Mouse (Mus musculus) midbrain, embryonic 15.5 days (tissue): ENCODE results near the gene Best2. TPM values are rescaled to one million over a fixed set of nuclear protein-coding genes. Genes with fewer than 3 reads are reported as not detected.
A peak's percentile ranks its signal among the peaks of the same experiment; 100 is the strongest.

Experiments
- ATAC-seq: fragments of 200-750 bp; cut with Nextera tagmentation; replicated peaks from 2 replicates; pipeline ENCODE4 v1.8.0; 2017; ENCODE audit warnings: moderate TSS enrichment
- H3K27ac ChIP-seq: fragments of 300-500 bp; sonication (generic); 2 replicates; pipeline ENCODE4 v1.5.1; 2015; ENCODE audit warnings: mild to moderate bottlenecking, inconsistent platforms
- H3K27me3 ChIP-seq: fragments of 300-500 bp; sonication (generic); replicated peaks from 2 replicates; pipeline ENCODE4 v1.6.1; 2015; ENCODE audit warnings: inconsistent platforms
- H3K36me3 ChIP-seq: fragments of 300-500 bp; sonication (generic); replicated peaks from 2 replicates; pipeline ENCODE4 v1.6.1; 2015; ENCODE audit warnings: inconsistent platforms
- H3K4me1 ChIP-seq: fragments of 300-500 bp; sonication (generic); 2 replicates; pipeline ENCODE4 v1.6.1; 2015; ENCODE audit warnings: inconsistent platforms
- H3K4me2 ChIP-seq: fragments of 300-500 bp; sonication (generic); 2 replicates; pipeline ENCODE4 v1.6.1; 2015; ENCODE audit warnings: inconsistent platforms, mild to moderate bottlenecking, moderate library complexity
- H3K4me3 ChIP-seq: fragments of 300-500 bp; sonication (generic); 2 replicates; pipeline ENCODE4 v1.5.1; 2015; ENCODE audit warnings: mild to moderate bottlenecking, inconsistent platforms
- H3K9ac ChIP-seq: fragments of 300-500 bp; sonication (generic); 2 replicates; pipeline ENCODE4 v1.6.1; 2015; ENCODE audit warnings: mild to moderate bottlenecking, inconsistent platforms
- H3K9me3 ChIP-seq: fragments of 300-500 bp; sonication (generic); 2 replicates; pipeline ENCODE4 v1.6.1; 2016; ENCODE audit warnings: inconsistent platforms
- WGBS: fragments of 180-500 bp; shearing (Covaris S2); methylation state at CpG from one replicate; pipeline ENCODE4 v1.1.7; 2015; ENCODE audit warnings: mixed read lengths; 5-methylcytosine and 5-hydroxymethylcytosine counted together
- microRNA-seq: library from miRNA; unstranded; fragments of <30 nt; microRNA quantifications from one replicate; pipeline ENCODE4, GENCODE M21; 2016
- polyA plus RNA-seq: library from polyadenylated mRNA; unstranded; fragments of >200 nt; fragmentation: Nextera tagmentation; extraction: Ambion mirVana; gene quantifications from 2 replicates; pipeline ENCODE4 v1.2.1, GENCODE M21; 2015

The Best2 gene
- polyA plus RNA-seq, 1 experiment from 2014 or later, result not detected

DNA sequence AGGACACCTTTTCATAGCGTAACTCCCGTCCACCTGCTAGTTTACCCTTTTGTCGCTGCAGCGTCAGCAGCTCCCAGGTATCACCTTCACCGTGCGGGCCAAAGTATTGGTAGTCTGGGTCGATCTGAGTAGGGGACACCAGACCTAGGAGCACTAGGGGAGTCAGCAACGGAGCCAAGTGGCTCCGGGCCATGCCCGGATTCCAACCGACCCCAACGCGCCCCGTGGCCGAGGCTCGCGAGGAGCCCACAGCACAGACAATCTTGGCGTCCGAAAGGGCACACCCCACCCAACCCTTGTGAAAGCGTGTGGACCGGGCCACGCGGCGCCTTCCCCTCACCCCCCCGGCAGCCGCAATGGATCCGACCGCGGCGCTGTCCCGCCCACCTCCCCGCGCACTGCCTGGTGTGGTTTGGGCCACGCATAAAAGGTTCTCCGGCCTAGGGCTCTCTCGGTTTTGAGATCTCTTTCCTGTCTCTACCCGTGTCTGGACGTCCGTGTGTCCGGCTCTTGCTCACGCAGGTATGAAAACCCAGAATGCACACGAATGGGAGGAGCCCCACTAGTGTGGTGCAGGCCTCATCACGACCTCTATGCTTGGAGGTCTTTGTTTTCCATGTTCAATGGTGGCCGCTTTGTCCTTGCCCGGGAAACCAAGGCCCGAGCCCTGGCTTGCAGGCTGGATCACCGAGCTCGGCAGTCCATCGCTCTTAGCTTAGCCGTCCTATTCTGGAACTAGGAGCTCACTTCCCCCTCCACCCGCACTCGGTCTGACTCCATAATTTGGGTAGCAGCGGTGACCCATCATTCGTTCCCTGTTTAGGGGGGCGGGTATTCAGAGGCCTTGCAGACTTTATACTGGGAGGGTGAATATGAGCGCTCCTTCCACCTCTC, 44.8 kb downstream of the Best2 start, which contains the start of the genes Gm49661, Prdx2 and Rnaseh2a:
TSS of gene Gm49661 (minus strand) at position 193 of the 894 bp plus-strand sequence.
TSS of gene Prdx2 (plus strand) at position 347 of the 894 bp plus-strand sequence.
TSS of gene Rnaseh2a (minus strand) at position 527 of the 894 bp plus-strand sequence.
- Histone ChIP-seq H3K4me3 (peak within 1 kb of the TSS; percentile 71), H3K9me3 (no peaks in the 10 kb centered on the region), H3K9ac (peak within 1 kb of the TSS; percentile 84), H3K27me3 (no peaks in the 10 kb centered on the region), H3K36me3 (peaks cover 22% of the 10 kb centered on the region), H3K4me1 (peaks cover 51% of the 10 kb centered on the region), H3K27ac (peak within 1 kb of the TSS; percentile 78), H3K4me2 (peak within 1 kb of the TSS; percentile 94)
- peak; percentile 78 for ATAC-seq
- under 1% methylated on average over 56 of the region's 56 CpGs for WGBS

DNA sequence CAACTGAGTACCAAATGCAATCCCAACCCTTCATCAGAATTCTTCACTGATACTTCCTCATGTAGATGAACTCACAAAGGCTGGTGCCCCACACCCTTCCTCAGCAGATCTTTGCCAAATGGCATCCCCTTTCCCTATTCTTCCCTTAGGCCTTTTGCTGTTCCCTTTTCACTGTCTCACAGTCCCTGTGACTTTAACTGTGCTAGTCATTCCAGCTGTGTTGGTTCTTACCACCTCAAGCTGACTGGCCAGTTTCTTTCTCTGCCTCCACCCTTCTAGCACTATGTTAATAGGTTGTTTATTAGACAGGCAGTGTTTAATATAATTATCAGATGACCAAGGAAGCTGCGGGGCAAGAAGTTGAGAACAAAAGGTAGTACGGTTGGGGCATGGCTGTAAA, 45.7 kb downstream of the Best2 start:
- 20% methylated on average over 2 of the region's 2 CpGs for WGBS
- H3K36me3 ChIP-seq, result peaks cover 19% of the 10 kb centered on the region
- no peak for ATAC-seq
- peak overlapping the region; percentile 78; the same call in 1 of the 2 replicates for H3K27ac ChIP-seq
- H3K4me1 ChIP-seq, result peaks cover 51% of the 10 kb centered on the region
- peak overlapping the region; percentile 71 for H3K4me3 ChIP-seq
- no peaks in the 10 kb centered on the region for H3K27me3 ChIP-seq
- H3K9me3 ChIP-seq, result no peaks in the 10 kb centered on the region
- peak overlapping the region; percentile 84; the same call in 1 of the 2 replicates for H3K9ac ChIP-seq
- peak overlapping the region; percentile 94 for H3K4me2 ChIP-seq

DNA sequence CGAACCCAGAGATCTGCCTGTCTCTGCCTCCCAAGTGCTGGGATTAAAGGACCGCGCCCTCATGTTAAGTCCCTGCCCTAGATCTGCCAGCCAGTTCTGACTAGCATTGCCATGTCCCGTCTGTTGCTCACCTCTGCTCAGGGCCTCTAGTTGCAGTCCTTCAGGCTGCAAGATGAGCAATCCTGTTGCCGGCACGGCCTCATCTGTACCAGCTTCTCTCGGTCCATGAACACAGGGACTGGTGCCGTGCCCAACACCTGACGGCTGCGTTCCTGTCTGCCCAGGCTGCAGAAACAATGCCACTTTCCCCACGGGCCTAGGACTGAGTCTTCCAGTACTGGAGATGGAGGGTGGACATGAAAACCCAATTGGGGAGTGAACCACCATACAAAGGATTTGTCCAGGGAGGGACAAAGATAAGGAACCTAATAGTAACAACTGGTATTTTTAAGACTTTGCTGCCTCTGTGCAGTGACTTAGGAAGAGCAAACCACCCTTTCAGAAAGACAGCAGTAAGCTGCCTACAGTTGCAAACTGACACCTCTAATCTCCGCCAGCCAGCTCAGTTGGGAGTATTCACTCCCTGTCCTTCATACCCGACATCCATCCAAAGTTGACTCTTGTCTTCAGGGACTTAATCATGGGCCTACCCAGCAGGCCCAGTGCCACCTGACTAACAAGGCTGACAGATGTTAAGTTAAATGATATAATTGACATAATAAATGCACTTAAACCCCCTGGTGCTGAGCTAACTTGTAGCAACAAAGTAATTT, 46.6 kb downstream of the Best2 start:
- ATAC-seq, result no peak
- Histone ChIP-seq H3K4me1 (peaks cover 51% of the 10 kb centered on the region), H3K4me3 (no peak overlapping the region), H3K27me3 (no peaks in the 10 kb centered on the region), H3K36me3 (peaks cover 12% of the 10 kb centered on the region), H3K4me2 (no peak overlapping the region), H3K9me3 (no peaks in the 10 kb centered on the region), H3K27ac (no peak overlapping the region), H3K9ac (no peak overlapping the region)
- 86% methylated on average over 13 of the region's 13 CpGs for WGBS

DNA sequence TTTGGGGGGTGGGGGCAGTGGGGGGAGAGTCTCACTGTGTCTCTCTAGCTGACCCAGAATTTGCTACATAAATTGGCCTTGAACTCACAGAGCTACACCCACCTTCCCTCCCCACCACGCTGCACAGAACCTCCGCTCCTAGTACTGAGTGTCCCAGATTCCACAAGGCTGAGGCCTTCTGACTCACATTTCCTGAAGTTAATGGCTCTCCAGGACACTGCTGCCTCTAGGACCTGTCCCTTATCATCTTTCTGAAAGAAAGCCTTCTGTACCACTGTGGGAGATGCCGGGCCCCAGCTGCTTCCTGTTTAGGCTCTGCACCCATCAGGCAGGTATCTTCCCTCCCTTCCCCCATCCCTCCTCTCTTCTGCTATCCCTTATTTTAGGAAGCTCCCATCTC, 47.7 kb downstream of the Best2 start:
- 59% methylated on average over 3 of the region's 3 CpGs for WGBS
- H3K4me2 ChIP-seq, result peak overlapping the region; percentile 88
- no peak overlapping the region for H3K4me3 ChIP-seq
- peaks cover 46% of the 10 kb centered on the region for H3K4me1 ChIP-seq
- no peaks in the 10 kb centered on the region for H3K9me3 ChIP-seq
- 0 out of 2 replicates have a peak overlapping the region, but pooled peaks have one; percentile 77 for H3K27ac ChIP-seq
- ATAC-seq, result no peak; the same call in 1 of the 2 replicates
- H3K27me3 ChIP-seq, result no peaks in the 10 kb centered on the region
- H3K36me3 ChIP-seq, result peaks cover 2% of the 10 kb centered on the region
- H3K9ac ChIP-seq, result no peak overlapping the region

DNA sequence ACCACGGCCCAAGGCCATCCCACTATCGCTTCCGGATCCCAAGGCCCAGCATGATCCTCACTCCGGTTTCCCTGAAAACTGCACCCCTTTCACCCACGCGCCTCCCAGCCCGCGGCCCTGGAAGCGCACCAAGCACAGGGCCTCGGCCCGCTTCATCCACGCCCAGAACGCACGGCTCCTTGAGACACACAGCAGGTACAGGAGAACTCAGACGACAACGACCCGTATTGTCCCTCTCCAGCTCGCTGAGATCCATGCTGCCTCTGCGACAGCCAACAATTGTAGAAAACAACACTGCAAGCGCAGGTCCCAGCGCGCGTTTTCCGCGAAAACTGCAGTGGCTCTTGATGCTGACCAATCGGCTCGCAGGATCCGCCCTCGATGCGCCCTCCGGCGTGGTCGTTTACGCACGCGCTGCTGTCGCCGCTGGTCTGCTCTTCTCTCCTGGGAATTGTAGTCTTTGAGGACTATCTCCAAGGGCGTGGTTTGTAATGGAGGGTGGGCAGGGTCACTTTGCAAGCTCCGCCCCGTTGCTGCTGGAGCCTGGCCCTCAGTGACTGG, 48.5 kb downstream of the Best2 start:
- Histone ChIP-seq H3K27me3 (no peaks in the 10 kb centered on the region), H3K4me3 (peak overlapping the region; percentile 67), H3K4me2 (peak overlapping the region; percentile 88), H3K36me3 (no peaks in the 10 kb centered on the region; the same call in 1 of the 2 replicates), H3K9ac (peak overlapping the region; percentile 55), H3K9me3 (no peaks in the 10 kb centered on the region), H3K27ac (peak overlapping the region; percentile 77), H3K4me1 (peaks cover 38% of the 10 kb centered on the region)
- under 1% methylated on average over 41 of the region's 41 CpGs for WGBS
- peak; percentile 76 for ATAC-seq

DNA sequence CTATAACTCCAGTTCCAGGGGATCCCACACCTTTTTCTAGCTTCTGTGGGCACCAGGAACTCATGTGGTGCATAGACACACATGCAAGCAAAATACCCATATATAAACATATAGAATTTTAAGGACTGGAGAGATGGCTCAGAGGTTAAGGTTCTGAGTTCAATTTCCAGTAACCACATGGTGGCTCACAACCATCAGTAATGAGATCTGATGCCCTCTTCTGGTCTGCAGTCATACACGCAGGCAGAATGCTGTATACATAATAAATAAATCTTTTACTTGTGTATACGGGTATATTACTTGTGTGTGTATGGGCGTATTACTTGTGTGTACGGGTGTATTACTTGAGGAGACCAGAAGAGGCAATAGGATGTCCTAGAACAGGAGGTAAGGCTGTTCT, 50.4 kb downstream of the Best2 start:
- ATAC-seq, result no peak
- Histone ChIP-seq H3K4me1 (peaks cover 32% of the 10 kb centered on the region), H3K9ac (no peak overlapping the region), H3K4me3 (no peak overlapping the region), H3K27ac (no peak overlapping the region), H3K9me3 (no peaks in the 10 kb centered on the region), H3K27me3 (no peaks in the 10 kb centered on the region), H3K4me2 (no peak overlapping the region), H3K36me3 (no peaks in the 10 kb centered on the region)
- WGBS, result 93% methylated on average over 4 of the region's 4 CpGs

DNA sequence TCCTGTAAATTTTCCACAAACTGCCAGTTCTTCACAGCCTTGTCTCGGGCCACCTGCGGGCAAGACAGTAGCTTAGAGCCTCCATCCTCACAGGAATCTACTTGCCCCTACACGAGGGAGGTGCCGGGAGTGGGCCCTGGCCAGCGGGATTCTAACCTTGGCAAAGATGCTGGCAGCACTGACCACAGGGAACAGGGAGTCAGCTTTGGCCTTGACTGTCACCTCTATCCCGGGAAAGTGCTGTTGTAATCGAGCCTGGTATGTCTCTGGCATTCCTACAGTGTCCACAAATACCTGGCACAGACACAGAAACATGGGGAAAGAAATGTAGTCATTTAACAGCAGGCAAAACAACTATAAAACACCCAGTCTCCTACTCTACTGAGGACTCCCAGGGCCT, 54.5 kb downstream of the Best2 start:
- H3K4me2 ChIP-seq, result no peak overlapping the region
- H3K9ac ChIP-seq, result no peak overlapping the region
- H3K4me3 ChIP-seq, result no peak overlapping the region
- H3K9me3 ChIP-seq, result no peaks in the 10 kb centered on the region
- peaks cover under 1% of the 10 kb centered on the region for H3K4me1 ChIP-seq
- no peak overlapping the region for H3K27ac ChIP-seq
- no peaks in the 10 kb centered on the region; the same call in 1 of the 2 replicates for H3K36me3 ChIP-seq
- 93% methylated on average over 7 of the region's 7 CpGs for WGBS
- ATAC-seq, result no peak
- H3K27me3 ChIP-seq, result no peaks in the 10 kb centered on the region

Small RNA genes lying within 50 kb of the gene (microRNA-seq; reads per million reads assigned to microRNA genes)
- gene Mir7070, result 2.6 reads per million, percentile 11 among the genes with 10 or more reads in this experiment

Other genes with a start within 250 kb of the Best2 start
- gene Nfix, start 214.2 kb downstream of the Best2 start, polyA plus RNA-seq, result 48.6 and 54.0 TPM in 2 replicates
- 12.3 and 13.4 TPM in 2 replicates for gene Dand5, start 191.7 kb downstream of the Best2 start, polyA plus RNA-seq
- gene Gadd45gip1, start 183.0 kb downstream of the Best2 start, polyA plus RNA-seq, result 35.5 and 36.1 TPM in 2 replicates
- 88.2 and 91.7 TPM in 2 replicates for gene Rad23a, start 173.9 kb downstream of the Best2 start, polyA plus RNA-seq
- gene Calr, start 167.6 kb downstream of the Best2 start, polyA plus RNA-seq, result 669 and 673 TPM in 2 replicates
- 126 and 127 TPM in 2 replicates for gene Farsa, start 157.5 kb downstream of the Best2 start, polyA plus RNA-seq
- gene Syce2, start 142.4 kb downstream of the Best2 start, polyA plus RNA-seq, result 18.4 and 22.0 TPM in 2 replicates
- 36.1 and 37.1 TPM in 2 replicates for gene Gcdh, start 120.6 kb downstream of the Best2 start, polyA plus RNA-seq
- 0.65 and 0.79 TPM in 2 replicates for gene Klf1, start 112.6 kb downstream of the Best2 start, polyA plus RNA-seq
- gene Dnase2a, start 106.0 kb downstream of the Best2 start, polyA plus RNA-seq, result 7.1 and 7.6 TPM in 2 replicates
- gene Mast1, start 77.2 kb downstream of the Best2 start, polyA plus RNA-seq, result 76.2 and 84.8 TPM in 2 replicates
- gene Rtbdn, start 67.5 kb downstream of the Best2 start, polyA plus RNA-seq, result 2.8 and 3.4 TPM in 2 replicates
- not detected in 2 replicates for gene Gm49661, start 45.1 kb downstream of the Best2 start, polyA plus RNA-seq
- gene Prdx2, start 44.9 kb downstream of the Best2 start, polyA plus RNA-seq, result 1,276 and 1,344 TPM in 2 replicates
- 54.2 and 54.7 TPM in 2 replicates for gene Rnaseh2a, start 44.8 kb downstream of the Best2 start, polyA plus RNA-seq
- 5.5 and 6.8 TPM in 2 replicates for gene Junb, start 35.8 kb downstream of the Best2 start, polyA plus RNA-seq
- 38.9 and 41.1 TPM in 2 replicates for gene Hook2, start 23.9 kb downstream of the Best2 start, polyA plus RNA-seq
- 146 and 159 TPM in 2 replicates for gene Asna1, start 10.8 kb upstream of the Best2 start, polyA plus RNA-seq
- 121 and 124 TPM in 2 replicates for gene Trir, start 12.3 kb upstream of the Best2 start, polyA plus RNA-seq
- gene Tnpo2, start 22.4 kb upstream of the Best2 start, polyA plus RNA-seq, result 64.2 and 71.0 TPM in 2 replicates
- 84.5 and 86.2 TPM in 2 replicates for gene Fbxw9, start 45.5 kb upstream of the Best2 start, polyA plus RNA-seq
- gene Gm5741, start 53.5 kb upstream of the Best2 start, polyA plus RNA-seq, result 0.89 and 2.0 TPM in 2 replicates
- 111 and 112 TPM in 2 replicates for gene Dhps, start 57.2 kb upstream of the Best2 start, polyA plus RNA-seq
- gene Wdr83os, start 66.2 kb upstream of the Best2 start, polyA plus RNA-seq, result 135 TPM in 2 replicates
- gene Wdr83, start 66.8 kb upstream of the Best2 start, polyA plus RNA-seq, result 60.3 and 66.9 TPM in 2 replicates
- gene Man2b1, start 68.7 kb upstream of the Best2 start, polyA plus RNA-seq, result 19.8 and 20.0 TPM in 2 replicates
- gene Zfp791, start 108.6 kb upstream of the Best2 start, polyA plus RNA-seq, result 4.2 and 4.6 TPM in 2 replicates
- gene Cks1brt, start 137.4 kb upstream of the Best2 start, polyA plus RNA-seq, result not detected in 2 replicates
- not detected in 2 replicates for gene Olfr371, start 211.5 kb upstream of the Best2 start, polyA plus RNA-seq